Mouse (Mus musculus): ENCODE data around the gene Acot6.

Acot6 gene

DNA sequence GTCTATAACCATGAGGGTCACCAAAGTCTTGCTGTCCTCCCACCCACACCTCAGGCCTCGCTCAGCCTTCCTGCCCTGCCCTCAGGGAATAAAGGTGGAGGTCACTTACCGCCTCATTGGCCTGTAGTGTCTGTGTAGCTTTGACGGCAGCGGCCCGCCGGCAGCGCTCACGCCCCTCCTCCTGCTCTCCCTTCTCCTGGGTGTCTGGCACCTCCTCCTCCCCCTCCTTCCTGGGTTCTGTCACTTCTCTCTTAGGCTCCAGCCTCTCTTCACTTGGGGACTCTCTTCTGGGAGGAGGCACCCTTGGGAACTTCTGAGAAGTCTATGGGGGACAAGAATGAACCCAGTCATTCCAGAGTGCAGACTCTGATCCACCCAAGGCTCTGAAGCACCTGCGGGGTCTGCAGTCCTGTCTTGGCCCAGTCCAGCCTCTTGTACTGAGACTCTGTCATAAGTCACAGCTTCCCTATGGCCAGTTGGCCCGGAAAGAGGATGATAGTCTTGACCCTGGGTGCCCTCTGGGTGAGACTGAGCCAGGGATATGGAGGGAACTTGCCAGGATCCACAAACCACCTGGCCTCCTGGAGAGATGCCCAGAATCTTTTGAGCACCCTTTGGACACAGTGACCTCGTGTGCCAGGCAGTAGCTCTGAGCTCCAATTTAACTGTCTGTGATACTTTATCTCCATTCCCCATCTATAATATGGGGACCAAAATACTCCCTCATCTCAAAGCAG, 54.5 kb downstream of the Acot6 start:
- DNase-seq, result peak; percentile 90 to 92

DNA sequence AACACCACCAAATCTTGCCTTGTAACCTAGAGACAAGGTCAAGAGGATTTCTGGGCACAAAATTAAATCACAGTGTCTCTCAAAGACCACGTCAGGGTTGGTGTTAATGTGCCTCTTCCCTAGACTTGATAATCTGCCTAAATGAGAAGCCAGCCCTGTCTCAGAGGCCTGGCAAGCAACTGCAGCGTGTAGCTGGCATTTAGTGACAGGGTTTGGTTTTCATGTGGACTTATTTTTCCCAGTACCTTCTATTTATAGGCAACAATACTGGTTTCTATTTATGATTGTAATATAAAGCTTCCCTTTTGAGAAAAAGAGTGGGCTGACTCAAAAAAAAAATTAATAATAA, 55.0 kb downstream of the Acot6 start:
- DNase-seq, result peak in 1 of 2 experiments; percentile 51

DNA sequence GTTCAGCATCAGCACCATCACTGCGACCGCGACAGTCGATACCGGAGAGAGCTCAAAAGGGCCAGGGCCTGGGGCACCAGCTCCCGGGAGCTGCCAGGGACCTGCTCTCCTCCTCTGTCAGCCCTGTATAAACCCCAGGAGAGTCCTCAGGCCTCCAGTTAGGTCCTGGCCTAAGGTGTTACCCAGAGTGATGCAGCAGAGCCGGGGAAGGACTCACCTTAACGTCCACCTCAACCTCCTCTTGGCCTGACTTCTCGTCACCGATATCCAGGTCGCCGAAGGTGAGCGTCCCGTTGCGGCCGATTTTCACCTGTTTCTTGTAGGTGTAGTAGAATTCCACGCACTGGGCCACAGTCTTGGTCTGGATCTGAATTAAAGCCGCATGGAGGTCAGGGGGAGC, 55.8 kb downstream of the Acot6 start:
- DNase-seq, result no peak

DNA sequence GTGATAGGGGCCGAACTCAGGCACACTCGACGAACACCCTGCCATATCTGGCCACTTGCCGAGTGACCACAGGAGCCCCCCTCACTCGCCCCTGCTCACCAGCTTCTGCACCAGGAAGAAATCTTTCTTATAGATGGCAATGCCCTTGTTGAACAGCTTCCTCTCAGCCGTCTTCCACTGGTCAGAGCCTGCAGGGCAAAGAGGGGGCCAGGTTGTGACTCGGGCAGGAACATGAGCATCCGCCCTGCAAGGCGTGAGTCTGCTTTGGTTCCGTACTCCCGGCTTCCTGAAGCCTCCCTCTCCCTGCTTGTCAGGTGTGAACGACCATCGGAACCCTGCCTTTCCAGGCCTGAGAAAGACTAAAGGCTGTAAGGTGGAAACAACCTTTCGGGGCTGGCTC, 57.7 kb downstream of the Acot6 start:
- DNase-seq, result no peak

DNA sequence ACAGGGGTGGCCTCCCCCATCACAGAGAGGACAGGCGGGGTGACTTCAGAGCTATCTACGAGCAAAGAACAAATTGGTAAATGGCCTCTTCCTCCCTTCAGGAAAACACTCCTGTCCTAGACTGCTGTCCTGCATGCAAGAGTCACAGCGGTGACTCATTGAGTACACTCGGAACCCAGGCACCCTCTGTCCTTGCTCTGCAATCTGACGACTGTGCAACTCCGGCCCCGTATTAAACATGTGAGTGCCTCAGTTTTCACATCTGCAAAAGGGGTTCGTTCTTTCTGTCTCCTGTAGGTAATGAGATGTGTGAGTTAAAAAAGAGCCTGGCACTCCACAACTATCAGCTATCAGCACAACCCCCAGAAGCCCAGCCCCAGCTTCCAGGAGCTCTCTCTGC, 60.0 kb downstream of the Acot6 start:
- no peak for DNase-seq
